In the genomic region with DNA sequence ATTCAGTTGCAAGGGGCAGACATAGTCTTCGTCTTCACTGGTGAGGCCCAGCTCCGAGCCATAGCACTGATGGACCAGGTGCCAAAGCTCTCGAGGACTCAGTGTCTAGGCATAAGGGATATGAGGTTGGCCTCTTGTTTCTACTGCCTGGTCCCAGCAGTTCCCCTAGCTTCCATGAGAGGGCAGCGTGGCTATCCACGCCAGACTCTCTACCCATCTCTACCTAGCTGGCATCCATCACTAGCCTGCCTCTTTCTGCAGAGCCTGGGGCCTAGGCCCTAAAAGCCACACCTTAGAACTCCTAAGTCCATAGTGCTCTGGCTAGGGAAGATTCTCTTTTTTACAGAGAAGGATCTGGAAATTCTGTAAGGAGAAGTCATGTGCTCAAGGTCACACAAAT, we compare ENCODE assay signal across 9 mouse cellular contexts. TPM values are rescaled to one million over a fixed set of nuclear protein-coding genes. Genes with fewer than 3 reads are reported as not detected.
DNase-seq lines count a peak whose midpoint lies in the region; ATAC-seq and TF ChIP-seq lines count a peak whose summit lies in the region.
"Had no signal": no experiment of that assay in that cellular context is flagged by ENCODE, and none has a peak within 500 bp of the region (broad histone marks: within the 10 kb centered on the region; RNA-seq: fewer than 3 reads in every experiment).

No protein-coding gene starts in this region.

- H3K4me3 ChIP-seq in forebrain, embryonic 13.5 days = no peak overlapping the region
- no peak overlapping the region for H3K4me3 ChIP-seq in liver, embryonic 14.5 days (ENCODE audit: insufficient read depth in 1 of 2, low read depth in 2 of 2, low read length in 2 of 2)
- H3K4me3 ChIP-seq in neural tube, embryonic 12.5 days = no peak overlapping the region
- H3K4me3 ChIP-seq: liver, embryonic 15.5 days had no signal

- TF ChIP-seq EP300 in liver, embryonic 14.5 days (IDR thresholded peaks at IDR 0.05; ENCODE audit: low read depth) = no peak

- H3K4me1 ChIP-seq in forebrain, embryonic 13.5 days = no peaks in the 10 kb centered on the region
- H3K4me1 ChIP-seq in liver, embryonic 14.5 days (replicated peaks; ENCODE audit: control insufficient read depth in 2 of 2, insufficient read depth in 2 of 2, low read length in 1 of 2) = no peaks in the 10 kb centered on the region
- H3K4me1 ChIP-seq in neural tube, embryonic 12.5 days = no peaks in the 10 kb centered on the region
- H3K4me1 ChIP-seq: liver, embryonic 15.5 days had no signal

- H3K4me2 ChIP-seq in forebrain, embryonic 13.5 days = no peak overlapping the region
- no peak overlapping the region for H3K4me2 ChIP-seq in liver, embryonic 14.5 days (ENCODE audit: low read depth)
- no peak overlapping the region for H3K4me2 ChIP-seq in neural tube, embryonic 12.5 days (replicated peaks)
- H3K4me2 ChIP-seq: liver, embryonic 15.5 days had no signal

- TF ChIP-seq CTCF in liver, embryonic 14.5 days (IDR thresholded peaks at IDR 0.05; ENCODE audit: low read depth) = peak; percentile 80

- H3K27ac ChIP-seq in forebrain, embryonic 13.5 days = no peak overlapping the region
- H3K27ac ChIP-seq in liver, embryonic 14.5 days = no peak overlapping the region
- no peak overlapping the region for H3K27ac ChIP-seq in neural tube, embryonic 12.5 days
- H3K27ac ChIP-seq: liver, embryonic 15.5 days had no signal

- peak; percentile 59 for DNase-seq in ovary, postnatal 36 days (ENCODE audit: low spot score)
- no peak for DNase-seq in ovary, adult 18-20 months (ENCODE audit: low spot score)
- peak; percentile 67 for DNase-seq in adrenal gland, postnatal 25 days
- peak; percentile 79 for DNase-seq in induced T-regulatory cell, adult 2 months (ENCODE audit: low read depth)
- DNase-seq in liver, embryonic 14.5 days (ENCODE audit: low read depth in 3 of 3, low spot score in 3 of 3) = no peak
- no peak for DNase-seq in c-Kit-positive CD71-positive TER-119-positive erythroid progenitor cells, embryonic 14.5 days (ENCODE audit: low spot score)

- H3K9me3 ChIP-seq in forebrain, embryonic 13.5 days (replicated peaks) = no peaks in the 10 kb centered on the region
- H3K9me3 ChIP-seq in liver, embryonic 14.5 days (ENCODE audit: control insufficient read depth, low read length) = no peaks in the 10 kb centered on the region
- H3K9me3 ChIP-seq in neural tube, embryonic 12.5 days = no peaks in the 10 kb centered on the region
- H3K9me3 ChIP-seq: liver, embryonic 15.5 days had no signal

- H3K9ac ChIP-seq in forebrain, embryonic 13.5 days = no peak overlapping the region
- H3K9ac ChIP-seq in liver, embryonic 14.5 days (replicated peaks) = no peak overlapping the region
- H3K9ac ChIP-seq in neural tube, embryonic 12.5 days = no peak overlapping the region
- H3K9ac ChIP-seq: liver, embryonic 15.5 days had no signal

- H3K36me3 ChIP-seq in forebrain, embryonic 13.5 days (ENCODE audit: poor library complexity, severe bottlenecking) = peaks cover 94% of the 10 kb centered on the region
- H3K36me3 ChIP-seq in liver, embryonic 14.5 days (replicated peaks; ENCODE audit: control insufficient read depth, insufficient read depth, low read depth) = peaks cover 14% of the 10 kb centered on the region
- H3K36me3 ChIP-seq in neural tube, embryonic 12.5 days = peaks cover 92% of the 10 kb centered on the region

- WGBS in forebrain, embryonic 13.5 days = 71% methylated on average over 5 of the region's 5 CpGs
- 50% methylated on average over 5 of the region's 5 CpGs for WGBS in liver, embryonic 14.5 days (ENCODE audit: insufficient replicate concordance)
- 73% methylated on average over 5 of the region's 5 CpGs for WGBS in neural tube, embryonic 12.5 days

- peak; percentile 58 for ATAC-seq in forebrain, embryonic 13.5 days
- ATAC-seq in liver, embryonic 14.5 days (ENCODE audit: insufficient read depth) = no peak
- peak; percentile 52; the same call in 1 of the 2 replicates for ATAC-seq in neural tube, embryonic 12.5 days (ENCODE audit: low FRiP score, low read depth)

- no peaks in the 10 kb centered on the region for H3K27me3 ChIP-seq in forebrain, embryonic 13.5 days
- no peaks in the 10 kb centered on the region for H3K27me3 ChIP-seq in liver, embryonic 14.5 days (ENCODE audit: control insufficient read depth, insufficient read depth, low read length)
- H3K27me3 ChIP-seq in neural tube, embryonic 12.5 days (replicated peaks) = no peaks in the 10 kb centered on the region
- H3K27me3 ChIP-seq: liver, embryonic 15.5 days had no signal

RNA-seq across cellular contexts. Expression of gene Scn1b, which starts 13.0 kb away (rescaled TPM):
- 10.1 and 11.3 TPM in 2 replicates for total RNA-seq in adrenal gland, postnatal 25 days (2021)
- polyA plus RNA-seq in forebrain, embryonic 13.5 days (2015; fragmentation: Nextera tagmentation; extraction: Ambion mirVana) = 1.1 and 1.3 TPM in 2 replicates
- 0.97 and 1.0 TPM in 2 replicates for polyA plus RNA-seq in liver, embryonic 14.5 days (2012; rRNA removed)
- polyA plus RNA-seq in liver, embryonic 14.5 days (2014; fragmentation: Nextera tagmentation; extraction: Ambion mirVana) = 0.45 and 0.52 TPM in 2 replicates
- polyA plus RNA-seq in neural tube, embryonic 12.5 days (2016; fragmentation: Nextera tagmentation; extraction: Ambion mirVana) = 2.5 and 2.8 TPM in 2 replicates

RNA-seq across cellular contexts. Expression of gene Gramd1a, which starts 15.9 kb away (rescaled TPM):
- 42.9 and 50.5 TPM in 2 replicates for total RNA-seq in adrenal gland, postnatal 25 days (2021)
- polyA plus RNA-seq in forebrain, embryonic 13.5 days (2015; fragmentation: Nextera tagmentation; extraction: Ambion mirVana) = 171 and 189 TPM in 2 replicates
- polyA plus RNA-seq in liver, embryonic 14.5 days (2012; rRNA removed) = 19.1 and 19.4 TPM in 2 replicates
- 8.0 and 8.5 TPM in 2 replicates for polyA plus RNA-seq in liver, embryonic 14.5 days (2014; fragmentation: Nextera tagmentation; extraction: Ambion mirVana)
- 207 and 221 TPM in 2 replicates for polyA plus RNA-seq in neural tube, embryonic 12.5 days (2016; fragmentation: Nextera tagmentation; extraction: Ambion mirVana)

RNA-seq across cellular contexts. Expression of gene Hpn, which starts 24.7 kb away (rescaled TPM):
- 1.4 and 4.5 TPM in 2 replicates for total RNA-seq in adrenal gland, postnatal 25 days (2021)
- polyA plus RNA-seq in forebrain, embryonic 13.5 days (2015; fragmentation: Nextera tagmentation; extraction: Ambion mirVana) = not detected in 2 replicates
- 44.7 and 48.0 TPM in 2 replicates for polyA plus RNA-seq in liver, embryonic 14.5 days (2012; rRNA removed)
- 43.3 and 44.8 TPM in 2 replicates for polyA plus RNA-seq in liver, embryonic 14.5 days (2014; fragmentation: Nextera tagmentation; extraction: Ambion mirVana)
- 0.27 and 0.46 TPM in 2 replicates for polyA plus RNA-seq in neural tube, embryonic 12.5 days (2016; fragmentation: Nextera tagmentation; extraction: Ambion mirVana)

Comparison
In these comparisons a context has a peak if more than half of its experiments do, and no peak if none do; other contexts are left out.
1. DNase-seq: peak in ovary, postnatal 36 days (single experiment), adrenal gland, postnatal 25 days (single experiment) and induced T-regulatory cell, adult 2 months (single experiment); none in ovary, adult 18-20 months (single experiment), liver, embryonic 14.5 days (0 of 3) and c-Kit-positive CD71-positive TER-119-positive erythroid progenitor cells, embryonic 14.5 days (single experiment).
2. RNA of gene Hpn, which starts 24.7 kb away (polyA plus RNA-seq): 43.3 to 48.0 TPM in liver, embryonic 14.5 days; 0.27 to 0.46 TPM in neural tube, embryonic 12.5 days and not detected in forebrain, embryonic 13.5 days; every median in the first group is over 10 times any median in the second.